Mouse (Mus musculus): ENCODE data around the gene Tyrobp.

- TF ChIP-seq POLR2A (IDR thresholded peaks at IDR 0.05; ENCODE audit: low read depth, low read length) (no peak), CTCF (IDR thresholded peaks at IDR 0.05; ENCODE audit: borderline replicate concordance, insufficient read depth, low read length) (no peak)
Observed at GRCm38 (mm10) chr7:30419561-30420499, 6.3 kb downstream of the Tyrobp start, which contains the start of gene Hcst.

Measured in embryonic fibroblast, embryonic 13.5 days (primary cell).